Mouse (Mus musculus): ENCODE results near the gene Nup133.

Nup133 gene

GRCm38 (mm10) chr8:123849352-123849751 lies 99.7 kb downstream of the Nup133 start:
- DNase-seq (ENCODE audit: low spot score in 2 of 2), result no peak

GRCm38 (mm10) chr8:123847546-123847945 lies 101.5 kb downstream of the Nup133 start:
- no peak for DNase-seq (ENCODE audit: low spot score in 2 of 2)

Data from cerebellum, postnatal 4 days (tissue).